Mouse (Mus musculus) heart, embryonic 15.5 days (tissue): ENCODE results near the gene Fggy. TPM values are rescaled to one million over a fixed set of nuclear protein-coding genes. Genes with fewer than 3 reads are reported as not detected.

Experiments
- ATAC-seq: fragments of 200-750 bp; cut with Nextera tagmentation; replicated peaks from 2 replicates; pipeline ENCODE4 v1.8.0; 2017; ENCODE audit warnings: low read depth, moderate TSS enrichment; ENCODE audit not compliant: insufficient number of reproducible peaks, insufficient read depth, low FRiP score
- H3K27ac ChIP-seq: fragments of 300-500 bp; sonication (generic); 2 replicates; pipeline ENCODE4 v1.5.1; 2015; ENCODE audit warnings: mild to moderate bottlenecking, inconsistent platforms
- H3K27me3 ChIP-seq: fragments of 300-500 bp; sonication (generic); 2 replicates; pipeline ENCODE4 v1.6.1; 2015; ENCODE audit warnings: inconsistent platforms
- H3K36me3 ChIP-seq: fragments of 300-500 bp; sonication (generic); 2 replicates; pipeline ENCODE4 v1.6.1; 2015; ENCODE audit warnings: mild to moderate bottlenecking, inconsistent platforms
- H3K4me1 ChIP-seq: fragments of 300-500 bp; sonication (generic); replicated peaks from 2 replicates; pipeline ENCODE4 v1.6.1; 2015; ENCODE audit warnings: inconsistent platforms
- H3K4me2 ChIP-seq: fragments of 300-500 bp; sonication (generic); 2 replicates; pipeline ENCODE4 v1.6.1; 2015; ENCODE audit warnings: inconsistent platforms, mild to moderate bottlenecking, moderate library complexity
- H3K4me3 ChIP-seq: fragments of 300-500 bp; sonication (generic); 2 replicates; pipeline ENCODE4 v1.5.1; 2015; ENCODE audit warnings: mild to moderate bottlenecking, inconsistent platforms
- H3K9ac ChIP-seq: fragments of 300-500 bp; sonication (generic); 2 replicates; pipeline ENCODE4 v1.6.1; 2015; ENCODE audit warnings: mild to moderate bottlenecking, inconsistent platforms
- H3K9me3 ChIP-seq: fragments of 300-500 bp; sonication (generic); replicated peaks from 2 replicates; pipeline ENCODE4 v1.6.1; 2016; ENCODE audit warnings: inconsistent platforms
- WGBS: fragments of 180-500 bp; shearing (Covaris S2); methylation state at CpG from one replicate; pipeline ENCODE4 v1.1.7; 2015; ENCODE audit warnings: mixed read lengths; 5-methylcytosine and 5-hydroxymethylcytosine counted together
- polyA plus RNA-seq: library from polyadenylated mRNA; unstranded; fragments of >200 nt; fragmentation: Nextera tagmentation; extraction: Ambion mirVana; gene quantifications from 2 replicates; pipeline ENCODE4 v1.2.1, GENCODE M21; 2015

The Fggy gene
- polyA plus RNA-seq, 1 experiment from 2014 or later = 4.5 TPM

DNA sequence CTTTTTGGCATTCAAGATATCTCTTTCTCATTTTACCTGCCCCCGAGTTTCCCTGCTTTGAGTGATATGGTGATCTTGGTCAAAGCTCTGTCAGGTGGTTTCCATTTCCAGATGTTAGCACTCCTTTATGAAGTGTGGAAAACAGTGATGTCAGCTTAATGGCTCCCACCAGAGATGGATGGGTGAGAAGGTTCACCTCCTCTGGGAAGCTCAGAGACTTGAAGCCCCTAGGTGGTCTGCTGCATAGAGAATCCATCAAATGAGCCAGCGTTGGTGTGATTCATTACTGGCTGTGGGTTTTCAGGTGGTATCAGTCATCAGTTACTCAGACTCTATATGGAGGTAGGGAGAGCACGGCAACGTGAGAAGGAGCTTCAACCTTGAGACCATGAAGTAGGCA lies 44.5 kb downstream of the Fggy start:
- H3K36me3 ChIP-seq = no peaks in the 10 kb centered on the region
- ATAC-seq = no peak
- H3K4me3 ChIP-seq = no peak overlapping the region
- no peaks in the 10 kb centered on the region for H3K9me3 ChIP-seq
- 65% methylated on average over 4 of the region's 4 CpGs for WGBS
- H3K4me2 ChIP-seq = no peak overlapping the region
- no peak overlapping the region for H3K9ac ChIP-seq
- no peak overlapping the region for H3K27ac ChIP-seq
- no peaks in the 10 kb centered on the region for H3K27me3 ChIP-seq
- H3K4me1 ChIP-seq = no peaks in the 10 kb centered on the region

DNA sequence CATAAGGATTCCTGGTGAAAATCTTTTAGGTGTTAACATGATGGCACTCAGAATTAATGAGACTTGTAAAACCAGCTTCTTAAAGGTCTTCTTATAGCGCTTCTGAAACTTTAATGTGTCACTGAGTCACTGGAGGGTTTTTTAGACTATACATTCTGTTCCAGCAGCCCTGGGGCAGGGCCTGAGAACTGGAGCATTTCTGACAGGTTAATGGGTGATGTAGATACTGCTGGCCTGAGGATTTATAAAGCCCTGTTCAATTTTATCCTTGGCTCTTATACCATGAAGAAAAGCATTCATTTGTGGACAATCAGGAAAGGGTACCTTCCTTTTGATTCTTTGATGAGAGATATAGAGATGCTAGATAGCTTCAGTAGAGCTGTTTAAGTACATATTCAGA lies 45.9 kb downstream of the Fggy start:
- H3K9ac ChIP-seq = no peak overlapping the region
- no peaks in the 10 kb centered on the region for H3K4me1 ChIP-seq
- no peaks in the 10 kb centered on the region for H3K27me3 ChIP-seq
- no peak overlapping the region for H3K4me2 ChIP-seq
- WGBS = 63% methylated on average over 1 of the region's 1 CpGs
- H3K27ac ChIP-seq = no peak overlapping the region
- no peak overlapping the region for H3K4me3 ChIP-seq
- ATAC-seq = no peak
- H3K9me3 ChIP-seq = no peaks in the 10 kb centered on the region
- no peaks in the 10 kb centered on the region for H3K36me3 ChIP-seq

DNA sequence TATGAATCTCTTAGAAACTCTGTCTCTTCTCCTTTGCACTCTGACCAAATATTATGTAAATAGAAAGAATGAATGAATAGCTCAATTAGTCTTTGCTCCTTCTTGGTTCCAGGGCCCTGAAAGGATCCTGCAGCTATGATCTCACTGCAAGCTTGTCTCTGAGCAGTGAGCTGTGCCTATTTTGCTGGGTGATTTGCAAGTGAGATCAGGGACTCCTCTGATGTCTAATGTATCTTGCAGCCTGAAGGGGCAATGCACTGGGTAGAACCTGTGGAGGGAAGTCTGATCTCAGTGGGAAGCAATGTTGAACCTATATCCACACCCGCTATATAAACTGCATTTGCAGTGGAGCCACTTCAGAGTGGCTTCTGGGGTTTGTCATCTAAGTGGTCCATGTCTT lies 53.4 kb downstream of the Fggy start:
- Histone ChIP-seq H3K9me3 (no peaks in the 10 kb centered on the region), H3K4me1 (no peaks in the 10 kb centered on the region), H3K36me3 (no peaks in the 10 kb centered on the region), H3K9ac (no peak overlapping the region), H3K4me2 (no peak overlapping the region), H3K27me3 (no peaks in the 10 kb centered on the region), H3K27ac (no peak overlapping the region), H3K4me3 (no peak overlapping the region)
- WGBS = 86% methylated on average over 1 of the region's 1 CpGs
- ATAC-seq = no peak

DNA sequence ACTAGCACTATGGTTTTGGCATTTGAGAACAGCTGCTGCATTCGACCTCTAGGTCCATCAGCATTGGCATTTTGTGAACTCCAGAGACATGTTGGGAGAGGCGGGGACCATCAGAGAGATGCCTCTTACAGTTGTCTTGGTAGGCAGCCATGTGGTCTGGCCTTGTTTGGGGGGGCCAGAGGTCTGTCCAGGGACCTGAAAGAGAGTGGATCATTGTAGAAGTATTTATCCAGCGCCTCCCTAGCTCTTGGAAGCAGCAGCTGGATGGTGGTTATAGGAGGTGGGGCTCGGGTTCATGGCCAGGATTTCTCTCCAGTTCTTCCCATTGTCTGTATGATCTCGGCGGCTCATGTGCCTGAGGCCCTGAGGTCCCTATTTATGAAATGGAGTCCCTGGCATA lies 54.1 kb downstream of the Fggy start:
- no peak overlapping the region for H3K4me2 ChIP-seq
- no peak overlapping the region for H3K27ac ChIP-seq
- ATAC-seq = no peak
- no peaks in the 10 kb centered on the region for H3K27me3 ChIP-seq
- no peaks in the 10 kb centered on the region for H3K9me3 ChIP-seq
- no peak overlapping the region for H3K4me3 ChIP-seq
- no peak overlapping the region for H3K9ac ChIP-seq
- H3K4me1 ChIP-seq = no peaks in the 10 kb centered on the region
- WGBS = 86% methylated on average over 6 of the region's 6 CpGs
- H3K36me3 ChIP-seq = no peaks in the 10 kb centered on the region

DNA sequence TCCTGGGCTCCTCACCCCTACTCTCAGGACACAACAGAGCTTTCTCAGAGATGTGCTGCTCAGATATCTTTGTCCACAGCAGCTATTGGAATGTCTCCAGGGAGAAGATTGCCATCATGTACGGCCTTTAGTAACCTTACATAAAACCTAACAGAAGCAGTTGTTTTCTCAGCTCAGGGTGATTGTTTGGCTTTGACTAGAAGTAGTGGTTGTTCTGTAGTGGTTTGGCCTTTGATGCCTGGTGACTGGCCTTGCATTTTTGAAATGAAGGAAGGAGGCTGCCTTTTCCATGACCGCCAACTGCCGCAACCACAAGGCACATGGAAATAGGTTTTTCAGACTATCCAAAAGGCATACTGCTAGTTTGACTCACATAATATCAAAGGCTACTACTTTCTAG lies 63.7 kb downstream of the Fggy start:
- H3K9ac ChIP-seq = no peak overlapping the region
- H3K4me1 ChIP-seq = no peaks in the 10 kb centered on the region
- H3K4me3 ChIP-seq = no peak overlapping the region
- no peaks in the 10 kb centered on the region for H3K27me3 ChIP-seq
- H3K4me2 ChIP-seq = no peak overlapping the region
- H3K27ac ChIP-seq = no peak overlapping the region
- WGBS = 80% methylated on average over 3 of the region's 3 CpGs
- ATAC-seq = no peak
- H3K36me3 ChIP-seq = no peaks in the 10 kb centered on the region
- no peaks in the 10 kb centered on the region for H3K9me3 ChIP-seq

DNA sequence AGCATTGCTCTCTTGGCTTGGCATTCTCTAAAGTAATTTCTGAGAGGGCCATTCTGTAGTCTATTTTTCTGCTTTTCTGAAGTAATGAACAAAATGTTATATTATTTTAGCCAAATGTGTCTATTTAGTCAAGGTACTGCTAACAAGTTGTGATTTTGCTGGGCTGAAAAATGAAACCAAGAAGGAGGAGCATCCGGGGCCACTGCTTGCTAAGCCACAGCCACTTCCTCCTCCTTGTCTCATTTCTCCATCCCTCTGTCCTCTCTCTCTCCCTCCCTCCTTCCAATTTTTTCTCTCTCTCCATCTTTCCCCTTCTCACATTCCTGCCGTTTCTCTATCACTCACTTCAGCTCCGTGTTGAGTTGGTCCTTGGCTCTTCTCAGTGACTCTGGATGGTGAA lies 67.4 kb downstream of the Fggy start:
- no peak overlapping the region for H3K27ac ChIP-seq
- H3K9ac ChIP-seq = no peak overlapping the region
- no peaks in the 10 kb centered on the region for H3K4me1 ChIP-seq
- H3K4me3 ChIP-seq = no peak overlapping the region
- no peak for ATAC-seq
- WGBS = 73% methylated on average over 3 of the region's 3 CpGs
- no peaks in the 10 kb centered on the region for H3K9me3 ChIP-seq
- no peak overlapping the region for H3K4me2 ChIP-seq
- H3K36me3 ChIP-seq = no peaks in the 10 kb centered on the region
- no peaks in the 10 kb centered on the region for H3K27me3 ChIP-seq

DNA sequence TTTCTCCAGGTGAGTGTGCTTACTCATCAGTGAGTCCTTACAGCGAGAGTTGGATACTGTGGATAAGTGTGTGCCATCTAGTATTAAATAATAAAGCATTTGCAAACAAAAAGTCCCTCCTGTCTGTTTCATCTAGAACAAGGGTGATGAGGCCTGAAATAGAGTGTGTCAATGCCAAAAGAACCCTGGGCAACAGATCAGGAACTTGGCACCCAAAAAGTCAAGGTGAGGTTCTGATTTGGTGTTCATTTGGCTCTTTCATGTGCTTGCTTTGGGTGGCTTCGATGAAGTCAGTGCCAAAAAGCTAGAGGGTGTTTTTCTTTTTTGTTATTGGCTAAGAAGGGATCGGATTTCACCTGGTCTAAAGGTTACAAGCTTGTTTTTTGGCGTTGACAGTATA lies 68.3 kb downstream of the Fggy start:
- no peak for ATAC-seq
- no peak overlapping the region for H3K27ac ChIP-seq
- no peaks in the 10 kb centered on the region for H3K36me3 ChIP-seq
- no peak overlapping the region for H3K4me3 ChIP-seq
- no peaks in the 10 kb centered on the region for H3K4me1 ChIP-seq
- WGBS = 70% methylated on average over 4 of the region's 4 CpGs
- H3K27me3 ChIP-seq = no peaks in the 10 kb centered on the region
- H3K4me2 ChIP-seq = no peak overlapping the region
- H3K9ac ChIP-seq = no peak overlapping the region
- H3K9me3 ChIP-seq = no peaks in the 10 kb centered on the region

DNA sequence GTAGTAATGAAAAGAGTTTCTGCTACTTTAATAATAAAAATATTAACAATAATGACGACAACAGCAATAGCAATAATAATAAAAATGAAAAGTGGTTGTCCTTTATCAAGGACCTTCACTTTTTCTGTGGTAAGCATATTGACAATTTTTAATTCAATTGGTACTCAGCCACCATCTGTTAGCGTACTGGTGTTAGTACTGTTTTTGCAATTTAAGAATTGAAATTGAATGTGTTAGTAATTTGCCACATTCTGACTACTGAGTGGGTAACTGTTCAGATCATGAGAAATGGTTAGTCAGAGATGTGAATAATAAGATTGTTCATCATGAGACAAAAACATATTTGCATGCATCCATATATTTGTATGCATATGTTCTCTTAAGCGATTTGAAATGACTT lies 68.9 kb downstream of the Fggy start:
- Histone ChIP-seq H3K4me2 (no peak overlapping the region), H3K36me3 (no peaks in the 10 kb centered on the region), H3K27me3 (no peaks in the 10 kb centered on the region), H3K4me1 (no peaks in the 10 kb centered on the region), H3K9ac (no peak overlapping the region), H3K9me3 (no peaks in the 10 kb centered on the region), H3K27ac (no peak overlapping the region), H3K4me3 (no peak overlapping the region)
- 89% methylated on average over 3 of the region's 3 CpGs for WGBS
- ATAC-seq = no peak

DNA sequence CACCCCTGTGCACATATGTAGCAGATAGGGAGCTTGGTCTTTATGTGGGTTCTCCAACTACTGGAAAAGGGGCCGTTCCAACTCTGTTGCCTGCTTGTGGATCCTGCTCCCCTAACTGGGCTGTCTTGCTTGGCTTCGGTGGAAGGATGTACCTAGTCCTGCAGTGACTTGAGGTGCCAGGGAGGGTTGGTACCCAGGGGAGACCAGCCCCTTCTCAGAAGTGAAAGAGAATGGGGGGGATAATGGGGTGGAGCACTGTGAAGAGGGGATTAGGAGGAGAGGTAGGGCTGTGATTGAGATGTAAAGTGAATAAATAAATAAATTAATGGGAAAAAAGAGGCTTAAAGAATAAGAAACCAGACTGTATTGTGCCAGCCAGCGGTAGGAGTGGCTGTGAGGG lies 77.6 kb downstream of the Fggy start:
- no peaks in the 10 kb centered on the region for H3K27me3 ChIP-seq
- H3K4me2 ChIP-seq = no peak overlapping the region
- no peaks in the 10 kb centered on the region for H3K9me3 ChIP-seq
- WGBS = 78% methylated on average over 3 of the region's 3 CpGs
- H3K4me1 ChIP-seq = peaks cover 19% of the 10 kb centered on the region
- no peaks in the 10 kb centered on the region for H3K36me3 ChIP-seq
- no peak overlapping the region for H3K4me3 ChIP-seq
- no peak for ATAC-seq
- H3K9ac ChIP-seq = no peak overlapping the region
- H3K27ac ChIP-seq = no peak overlapping the region

DNA sequence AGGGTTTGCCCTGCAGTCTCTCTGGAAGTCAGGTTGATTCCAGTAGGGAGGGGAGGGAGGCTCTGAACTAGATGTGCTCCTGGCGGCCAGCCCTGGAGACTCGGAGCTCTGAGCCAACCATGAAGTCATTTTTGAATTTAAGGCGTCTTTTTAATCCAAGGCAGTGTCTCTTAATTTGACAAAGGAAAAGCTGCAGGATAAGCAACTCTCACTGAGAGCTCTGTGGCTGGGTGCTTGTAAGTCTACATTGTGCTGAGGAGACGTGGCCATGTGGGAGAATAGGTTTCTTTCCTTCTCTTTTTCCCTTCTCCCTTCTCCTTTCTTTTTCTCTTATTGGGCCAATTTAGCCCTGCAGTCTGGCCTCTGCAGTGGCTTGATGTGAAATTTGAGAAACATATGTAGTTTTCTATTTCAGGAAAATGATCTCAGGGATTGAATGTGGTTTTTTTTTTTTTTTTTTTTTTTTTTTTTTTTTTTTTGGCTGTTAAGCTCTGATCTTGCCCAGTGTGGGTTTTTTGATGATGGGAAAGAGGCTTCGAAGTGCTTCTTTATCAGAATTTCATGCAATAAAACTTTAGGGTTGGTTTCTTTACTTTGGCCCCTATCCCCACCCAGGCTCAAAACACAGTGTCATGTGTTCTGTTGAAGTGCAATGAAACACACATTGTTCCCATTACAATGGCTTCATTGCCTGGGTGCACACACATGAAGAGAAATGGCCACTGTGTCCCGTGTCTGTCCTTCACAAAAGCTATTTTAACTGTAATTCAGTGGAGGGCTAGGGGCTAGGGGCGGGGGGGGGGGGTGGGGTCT lies 79.8 kb downstream of the Fggy start:
- H3K4me1 ChIP-seq = peaks cover 19% of the 10 kb centered on the region
- 0 out of 2 replicates have a peak overlapping the region, but pooled peaks have one; percentile 14 for H3K9ac ChIP-seq
- H3K27me3 ChIP-seq = no peaks in the 10 kb centered on the region
- peak; percentile 80 for ATAC-seq
- peak overlapping the region; percentile 81 for H3K27ac ChIP-seq
- H3K9me3 ChIP-seq = no peaks in the 10 kb centered on the region
- 37% methylated on average over 7 of the region's 7 CpGs for WGBS
- H3K36me3 ChIP-seq = no peaks in the 10 kb centered on the region
- no peak overlapping the region for H3K4me3 ChIP-seq
- H3K4me2 ChIP-seq = 0 out of 2 replicates have a peak overlapping the region, but pooled peaks have one; percentile 21

DNA sequence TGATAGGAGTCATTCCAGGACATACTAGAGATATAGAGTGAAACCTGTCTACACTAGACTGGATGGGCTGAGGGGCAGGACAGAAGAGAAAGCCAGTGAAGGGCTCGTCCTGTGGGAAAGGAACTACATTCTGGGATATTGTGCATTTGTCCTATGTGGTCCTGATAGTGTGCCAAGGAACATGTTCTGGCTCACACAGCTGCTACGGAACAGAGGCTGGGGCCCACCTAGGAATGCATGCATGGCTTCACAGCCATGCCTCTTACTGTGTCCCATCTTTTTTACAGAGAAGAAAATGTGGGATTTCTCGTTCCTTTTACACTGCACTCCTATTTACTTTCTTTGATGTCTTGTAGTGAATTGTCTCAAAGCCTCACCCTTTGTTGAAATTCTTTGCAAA lies 80.8 kb downstream of the Fggy start:
- no peaks in the 10 kb centered on the region for H3K36me3 ChIP-seq
- peaks cover 19% of the 10 kb centered on the region for H3K4me1 ChIP-seq
- no peak overlapping the region for H3K9ac ChIP-seq
- 44% methylated on average over 3 of the region's 3 CpGs for WGBS
- H3K4me3 ChIP-seq = no peak overlapping the region
- H3K27me3 ChIP-seq = no peaks in the 10 kb centered on the region
- H3K27ac ChIP-seq = peak overlapping the region; percentile 81
- 0 out of 2 replicates have a peak, but pooled peaks have one; percentile 12 for ATAC-seq
- H3K4me2 ChIP-seq = no peak overlapping the region
- H3K9me3 ChIP-seq = no peaks in the 10 kb centered on the region

DNA sequence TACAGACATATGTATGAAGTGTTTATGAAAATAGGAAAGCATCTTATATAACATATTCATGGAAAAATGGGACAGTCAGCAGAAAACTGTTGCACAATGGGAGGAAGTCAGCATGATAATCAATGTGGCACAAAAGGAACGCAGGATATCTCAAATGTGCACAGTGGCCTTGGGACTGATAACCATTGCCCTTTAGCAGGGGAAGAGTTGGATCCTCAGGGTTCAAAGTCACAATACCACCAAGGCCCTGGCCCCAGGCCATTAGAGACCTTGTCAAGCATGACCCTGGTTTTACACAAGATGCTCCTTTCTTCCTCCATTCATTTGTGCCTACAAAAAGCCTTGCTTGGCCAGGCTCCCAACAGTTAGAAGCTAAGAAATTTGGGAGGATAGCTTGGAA lies 83.5 kb downstream of the Fggy start:
- WGBS = 53% methylated on average over 1 of the region's 1 CpGs
- no peaks in the 10 kb centered on the region for H3K9me3 ChIP-seq
- no peak for ATAC-seq
- H3K4me2 ChIP-seq = no peak overlapping the region
- peaks cover 19% of the 10 kb centered on the region for H3K4me1 ChIP-seq
- H3K9ac ChIP-seq = no peak overlapping the region
- no peak overlapping the region for H3K4me3 ChIP-seq
- H3K27me3 ChIP-seq = no peaks in the 10 kb centered on the region
- H3K27ac ChIP-seq = no peak overlapping the region
- H3K36me3 ChIP-seq = no peaks in the 10 kb centered on the region
